Mouse (Mus musculus) intestine, embryonic 16.5 days (tissue): ENCODE results near the gene Map3k11. TPM values are rescaled to one million over a fixed set of nuclear protein-coding genes. Genes with fewer than 3 reads are reported as not detected.
"Not testable (repeated sequence)": the region's sequence is repeated elsewhere in the genome, so short reads cannot be mapped to it uniquely, and the experiment has no call there.

ENCODE experiments used
- ATAC-seq: fragments of 200-750 bp; cut with Nextera tagmentation; 2 replicates; pipeline ENCODE4 v1.8.0; 2017; ENCODE audit warnings: moderate TSS enrichment, moderate library complexity
- H3K27ac ChIP-seq: fragments of 300-500 bp; sonication (generic); 2 replicates; pipeline ENCODE4 v1.5.1; 2014; ENCODE audit warnings: mild to moderate bottlenecking, low read length
- H3K27me3 ChIP-seq: fragments of 300-500 bp; sonication (generic); replicated peaks from 2 replicates; pipeline ENCODE4 v1.6.1; 2014; ENCODE audit warnings: low read length, control low read depth, mixed read lengths; ENCODE audit not compliant: control insufficient read depth, insufficient read depth
- H3K36me3 ChIP-seq: fragments of 300-500 bp; sonication (generic); 2 replicates; pipeline ENCODE4 v1.6.1; 2014; ENCODE audit warnings: low read length, control low read depth; ENCODE audit not compliant: control insufficient read depth, insufficient read depth
- H3K4me1 ChIP-seq: fragments of 300-500 bp; sonication (generic); 2 replicates; pipeline ENCODE4 v1.6.1; 2014; ENCODE audit warnings: low read length, control low read depth, mixed read lengths; ENCODE audit not compliant: control insufficient read depth, insufficient read depth
- H3K4me2 ChIP-seq: fragments of 300-500 bp; sonication (generic); 2 replicates; pipeline ENCODE4 v1.6.1; 2014; ENCODE audit warnings: low read depth, low read length, control low read depth
- H3K4me3 ChIP-seq: fragments of 300-500 bp; sonication (generic); 2 replicates; pipeline ENCODE4 v1.5.1; 2014; ENCODE audit warnings: mild to moderate bottlenecking, low read length
- H3K9ac ChIP-seq: fragments of 300-500 bp; sonication (generic); 2 replicates; pipeline ENCODE4 v1.6.1; 2014; ENCODE audit warnings: low read depth, low read length
- H3K9me3 ChIP-seq: fragments of 300-500 bp; sonication (generic); 2 replicates; pipeline ENCODE4 v1.6.1; 2016; ENCODE audit warnings: low read length, control low read depth; ENCODE audit not compliant: control insufficient read depth
- WGBS: fragments of 180-500 bp; shearing (Covaris S2); extraction: QIAGEN DNeasy Blood & Tissue Kit; methylation state at CpG from one replicate; pipeline ENCODE4 v1.1.7; 2014; 5-methylcytosine and 5-hydroxymethylcytosine counted together
- polyA plus RNA-seq: library from polyadenylated mRNA; unstranded; fragments of >200 nt; fragmentation: Nextera tagmentation; extraction: Ambion mirVana; gene quantifications from 2 replicates; pipeline ENCODE4 v1.2.1, GENCODE M21; 2015

Gene Map3k11
- polyA plus RNA-seq, 1 experiment from 2014 or later: 28.7 TPM

GRCm38 (mm10) chr19:5665465-5665864, 23.1 kb upstream of the Map3k11 start:
- Histone ChIP-seq H3K36me3 (peaks cover 13% of the 10 kb centered on the region), H3K9ac (no peak overlapping the region), H3K4me3 (no peak overlapping the region), H3K27me3 (no peaks in the 10 kb centered on the region), H3K4me2 (no peak overlapping the region), H3K4me1 (peaks cover 26% of the 10 kb centered on the region), H3K9me3 (no peaks in the 10 kb centered on the region), H3K27ac (no peak overlapping the region)
- 78% methylated on average over 15 of the region's 15 CpGs for WGBS
- peak; percentile 25; the same call in 1 of the 2 replicates for ATAC-seq

GRCm38 (mm10) chr19:5666386-5666785, 22.2 kb upstream of the Map3k11 start:
- H3K27me3 ChIP-seq: no peaks in the 10 kb centered on the region
- H3K4me2 ChIP-seq: no peak overlapping the region
- H3K36me3 ChIP-seq: peaks cover 19% of the 10 kb centered on the region
- no peak overlapping the region for H3K4me3 ChIP-seq
- no peak for ATAC-seq
- H3K4me1 ChIP-seq: peaks cover 19% of the 10 kb centered on the region
- H3K27ac ChIP-seq: no peak overlapping the region
- no peak overlapping the region for H3K9ac ChIP-seq
- WGBS: 92% methylated on average over 18 of the region's 18 CpGs
- H3K9me3 ChIP-seq: no peaks in the 10 kb centered on the region

DNA sequence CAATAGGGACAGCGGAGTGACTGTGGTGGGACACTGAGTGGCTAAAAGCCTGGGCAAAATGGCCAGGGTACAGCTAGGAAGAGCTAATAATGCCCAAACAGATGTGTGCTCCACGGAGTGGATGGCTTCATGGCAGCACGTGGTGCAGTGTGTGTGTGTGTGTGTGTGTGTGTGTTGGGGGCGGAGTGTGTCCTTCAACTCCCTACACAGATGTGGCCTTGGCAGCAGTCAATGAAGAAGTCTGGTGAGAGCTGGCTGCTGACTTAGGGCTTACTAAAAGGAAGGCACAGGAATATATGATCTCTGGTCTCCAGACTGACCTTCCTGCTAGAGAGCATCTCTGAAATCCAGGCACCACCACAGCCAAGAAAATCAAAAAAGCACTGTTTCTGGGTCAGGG, 20.2 kb upstream of the Map3k11 start:
- no peak overlapping the region for H3K4me2 ChIP-seq
- H3K9ac ChIP-seq: no peak overlapping the region
- no peak overlapping the region for H3K27ac ChIP-seq
- ATAC-seq: no peak
- H3K36me3 ChIP-seq: peaks cover 24% of the 10 kb centered on the region
- no peak overlapping the region for H3K4me3 ChIP-seq
- H3K4me1 ChIP-seq: peaks cover 4% of the 10 kb centered on the region; the same call in 1 of the 2 replicates
- no peaks in the 10 kb centered on the region for H3K9me3 ChIP-seq
- H3K27me3 ChIP-seq: no peaks in the 10 kb centered on the region
- WGBS: 84% methylated on average over 4 of the region's 4 CpGs

DNA sequence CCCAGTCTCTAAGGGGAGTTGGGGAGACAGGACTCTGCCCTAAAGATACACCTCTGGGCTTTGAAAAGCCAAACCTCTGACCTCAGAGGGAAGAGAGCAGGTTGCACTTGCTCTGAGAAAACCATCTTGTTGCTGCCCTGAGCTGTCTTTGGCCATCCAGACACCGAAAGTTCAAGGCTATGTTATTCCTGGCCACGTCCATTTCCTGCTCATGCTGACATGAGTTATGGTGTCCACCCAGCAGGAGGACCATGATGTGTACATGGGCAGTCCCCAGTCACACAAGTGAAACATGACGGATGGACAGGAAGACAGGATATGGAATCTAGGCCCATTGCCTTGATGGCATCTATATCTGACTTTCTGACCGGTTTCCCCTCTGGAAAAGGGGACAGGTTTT, 8.1 kb upstream of the Map3k11 start:
- Histone ChIP-seq H3K4me2 (no peak overlapping the region), H3K36me3 (peaks cover 28% of the 10 kb centered on the region), H3K4me1 (no peaks in the 10 kb centered on the region), H3K27ac (no peak overlapping the region), H3K9ac (no peak overlapping the region), H3K4me3 (no peak overlapping the region), H3K27me3 (no peaks in the 10 kb centered on the region), H3K9me3 (no peaks in the 10 kb centered on the region)
- 83% methylated on average over 4 of the region's 4 CpGs for WGBS
- no peak for ATAC-seq

DNA sequence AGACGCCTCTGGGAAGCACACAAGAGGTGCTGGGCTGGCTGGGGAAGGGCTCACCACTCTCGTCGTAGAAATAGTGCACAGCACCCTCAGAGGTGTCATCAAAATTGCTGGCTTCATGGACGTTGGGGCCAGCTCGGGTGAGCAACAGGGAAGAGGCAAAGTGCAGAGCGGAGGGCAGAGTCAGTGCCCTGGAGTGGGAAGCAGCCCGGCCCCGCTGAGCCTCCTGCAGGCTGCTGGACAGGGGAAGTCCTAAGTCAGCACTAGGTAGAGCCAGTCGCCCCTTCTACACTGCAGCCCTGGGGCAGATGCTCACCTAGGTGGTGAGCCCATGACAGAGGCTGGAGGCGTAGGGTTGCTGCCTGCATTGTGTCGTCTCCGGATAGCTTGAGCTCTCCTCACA, 4.3 kb upstream of the Map3k11 start:
- ATAC-seq: no peak
- Histone ChIP-seq H3K9ac (0 out of 2 replicates have a peak overlapping the region, but pooled peaks have one; percentile 14), H3K9me3 (no peaks in the 10 kb centered on the region), H3K4me3 (no peak overlapping the region), H3K27me3 (no peaks in the 10 kb centered on the region), H3K4me2 (no peak overlapping the region), H3K4me1 (peaks cover 10% of the 10 kb centered on the region), H3K27ac (no peak overlapping the region; the same call in 1 of the 2 replicates), H3K36me3 (peaks cover 17% of the 10 kb centered on the region)
- 89% methylated on average over 12 of the region's 12 CpGs for WGBS

- H3K9ac ChIP-seq: no peak overlapping the region
- peaks cover 15% of the 10 kb centered on the region for H3K36me3 ChIP-seq
- no peak overlapping the region for H3K4me2 ChIP-seq
- no peaks in the 10 kb centered on the region for H3K27me3 ChIP-seq
- peaks cover 10% of the 10 kb centered on the region for H3K4me1 ChIP-seq
- no peak overlapping the region for H3K27ac ChIP-seq
- WGBS: 96% methylated on average over 13 of the region's 13 CpGs
- ATAC-seq: no peak
- no peaks in the 10 kb centered on the region for H3K9me3 ChIP-seq
- H3K4me3 ChIP-seq: no peak overlapping the region
Observed at GRCm38 (mm10) chr19:5684985-5685384, 3.6 kb upstream of the Map3k11 start.

DNA sequence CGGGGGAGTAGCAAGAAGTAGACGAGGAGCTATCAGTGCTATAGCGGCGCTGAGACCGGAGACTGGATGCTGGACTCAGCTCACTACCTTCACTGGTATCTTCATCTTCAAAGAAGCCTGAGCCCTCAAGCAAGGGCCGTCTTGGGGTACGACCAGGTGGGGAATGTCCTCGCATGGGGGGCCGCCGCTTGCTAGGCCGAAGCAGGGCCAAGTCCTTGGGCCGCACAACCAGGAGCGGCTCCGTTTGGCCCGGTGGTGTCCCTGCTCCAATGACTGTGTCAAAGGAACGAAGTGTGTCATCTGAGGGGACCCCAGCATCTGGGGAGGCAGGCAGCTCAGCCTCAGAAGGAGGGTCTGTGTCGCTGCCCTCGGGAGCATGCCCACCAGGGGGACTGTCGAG, 3.1 kb upstream of the Map3k11 start:
- Histone ChIP-seq H3K36me3 (peaks cover 15% of the 10 kb centered on the region), H3K4me3 (no peak overlapping the region), H3K27me3 (no peaks in the 10 kb centered on the region), H3K27ac (no peak overlapping the region), H3K4me1 (peaks cover 13% of the 10 kb centered on the region), H3K4me2 (no peak overlapping the region), H3K9ac (no peak overlapping the region), H3K9me3 (no peaks in the 10 kb centered on the region)
- whole genome bisulfite sequencing: 92% methylated on average over 19 of the region's 19 CpGs
- no peak for ATAC-seq

DNA sequence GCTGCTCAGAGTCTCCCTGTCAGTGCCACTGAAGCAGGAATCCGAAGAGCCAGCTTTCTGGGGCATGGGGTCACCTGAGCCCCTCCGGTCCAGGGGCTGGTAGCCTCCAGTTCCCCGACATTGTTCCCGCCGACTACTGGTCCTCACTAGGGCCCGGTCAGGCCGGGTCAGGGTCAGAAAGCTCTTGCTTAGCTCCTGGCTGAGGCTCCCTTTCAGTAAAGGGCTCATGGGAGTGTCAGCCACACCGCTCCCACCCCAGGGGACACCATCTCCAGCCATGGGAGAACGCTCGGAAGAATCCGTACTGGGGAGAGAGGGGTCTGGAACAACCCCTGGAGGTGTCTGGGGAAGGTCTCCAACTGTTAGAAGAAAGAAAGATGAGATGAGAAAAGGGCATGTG, 2.7 kb upstream of the Map3k11 start:
- Histone ChIP-seq H3K4me1 (peaks cover 18% of the 10 kb centered on the region), H3K4me3 (no peak overlapping the region), H3K36me3 (peaks cover 17% of the 10 kb centered on the region), H3K27ac (no peak overlapping the region), H3K9ac (no peak overlapping the region), H3K9me3 (no peaks in the 10 kb centered on the region), H3K4me2 (no peak overlapping the region), H3K27me3 (no peaks in the 10 kb centered on the region)
- WGBS: 97% methylated on average over 11 of the region's 11 CpGs
- ATAC-seq: no peak

DNA sequence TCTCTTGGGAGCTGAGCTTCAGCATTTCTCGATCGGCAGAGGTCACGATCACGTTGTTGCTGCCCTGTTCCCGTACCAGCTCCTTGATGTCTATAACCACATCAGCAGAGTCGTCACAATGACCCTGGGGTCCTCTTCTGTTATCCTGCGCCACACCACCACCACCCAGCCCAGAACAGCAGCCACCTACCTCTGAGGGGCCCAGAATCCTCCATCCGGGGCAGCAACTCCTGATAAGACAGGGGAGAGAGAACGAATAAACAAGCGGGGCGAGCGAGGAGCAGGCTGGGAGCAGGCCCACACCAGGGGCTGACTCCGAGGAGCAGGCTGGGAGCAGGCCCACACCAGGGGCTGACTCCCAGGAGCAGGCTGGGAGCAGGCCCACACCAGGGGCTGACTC, 2.1 kb upstream of the Map3k11 start:
- peaks cover 21% of the 10 kb centered on the region for H3K36me3 ChIP-seq
- no peaks in the 10 kb centered on the region for H3K9me3 ChIP-seq
- no peak overlapping the region for H3K27ac ChIP-seq
- H3K27me3 ChIP-seq: no peaks in the 10 kb centered on the region
- peaks cover 23% of the 10 kb centered on the region for H3K4me1 ChIP-seq
- no peak overlapping the region for H3K4me3 ChIP-seq
- ATAC-seq: no peak
- no peak overlapping the region for H3K4me2 ChIP-seq
- H3K9ac ChIP-seq: no peak overlapping the region
- 86% methylated on average over 13 of the region's 13 CpGs for whole genome bisulfite sequencing

DNA sequence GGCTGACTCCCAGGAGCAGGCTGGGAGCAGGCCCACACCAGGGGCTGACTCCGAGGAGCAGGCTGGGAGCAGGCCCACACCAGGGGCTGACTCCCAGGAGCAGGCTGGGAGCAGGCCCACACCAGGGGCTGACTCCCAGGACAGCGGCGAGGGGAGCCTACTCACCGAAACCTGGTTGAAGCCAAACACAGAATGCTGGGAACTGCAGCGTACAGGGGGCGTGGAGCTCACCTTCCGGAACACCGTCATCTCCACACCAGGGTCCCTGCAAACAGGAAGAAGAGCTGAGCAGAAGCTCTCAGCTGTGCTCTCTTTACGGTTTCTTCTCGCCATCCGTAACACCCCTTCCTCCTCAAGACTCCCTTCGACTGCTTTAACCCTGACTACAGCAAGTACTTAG, 1.6 kb upstream of the Map3k11 start:
- H3K4me2 ChIP-seq: not testable (repeated sequence)

More for the DNA sequence above, 1.6 kb upstream of the Map3k11 start:
- H3K9me3 ChIP-seq, H3K27ac ChIP-seq, ATAC-seq, H3K27me3 ChIP-seq: not testable (repeated sequence)
- H3K4me1 ChIP-seq: peaks cover 29% of the 10 kb centered on the region
- H3K4me3 ChIP-seq: 0 out of 2 replicates have a peak overlapping the region, but pooled peaks have one; percentile 77
- WGBS: 92% methylated on average over 11 of the region's 12 CpGs
- H3K36me3 ChIP-seq: peaks cover 21% of the 10 kb centered on the region
- peak overlapping the region; percentile 96; the same call in 1 of the 2 replicates for H3K9ac ChIP-seq
